Mouse (Mus musculus) forebrain, embryonic 14.5 days (tissue): ENCODE data around the gene Tprkb. TPM values are rescaled to one million over a fixed set of nuclear protein-coding genes. Genes with fewer than 3 reads are reported as not detected.
A peak's percentile ranks its signal among the peaks of the same experiment; 100 is the strongest.
"Not testable (repeated sequence)": the region's sequence is repeated elsewhere in the genome, so short reads cannot be mapped to it uniquely, and the experiment has no call there.

Experiments used
- ATAC-seq: fragments of 200-750 bp; cut with Nextera tagmentation; 2 replicates; pipeline ENCODE4 v1.8.0; 2017; ENCODE audit warnings: mild to moderate bottlenecking, moderate library complexity
- DNase-seq: peaks from one replicate; pipeline ENCODE4 v3.0.0-alpha.2; 2015; ENCODE audit warnings: low spot score
- H3K27ac ChIP-seq: fragments of 300-500 bp; sonication (generic); 2 replicates; pipeline ENCODE4 v1.5.1; 2014; ENCODE audit warnings: low read depth, mild to moderate bottlenecking, control low read depth, low read length, moderate library complexity
- H3K27me3 ChIP-seq: fragments of 300-500 bp; sonication (generic); replicated peaks from 2 replicates; pipeline ENCODE4 v1.6.1; 2014; ENCODE audit warnings: low read length, control low read depth, mixed read lengths; ENCODE audit not compliant: control insufficient read depth, insufficient read depth
- H3K36me3 ChIP-seq: fragments of 300-500 bp; sonication (generic); 2 replicates; pipeline ENCODE4 v1.6.1; 2014; ENCODE audit warnings: low read length, control low read depth; ENCODE audit not compliant: control insufficient read depth, insufficient read depth
- H3K4me1 ChIP-seq: fragments of 300-500 bp; sonication (generic); 2 replicates; pipeline ENCODE4 v1.6.1; 2014; ENCODE audit warnings: antibody characterized with exemption, low read length, control low read depth; ENCODE audit not compliant: control insufficient read depth, insufficient read depth
- H3K4me2 ChIP-seq: fragments of 300-500 bp; sonication (generic); 2 replicates; pipeline ENCODE4 v1.6.1; 2014; ENCODE audit warnings: mild to moderate bottlenecking, control low read depth, low read length
- H3K4me3 ChIP-seq: fragments of 300-500 bp; sonication (generic); 2 replicates; pipeline ENCODE4 v1.5.1; 2014; ENCODE audit warnings: low read depth, low read length, control low read depth
- H3K9ac ChIP-seq: fragments of 300-500 bp; sonication (generic); 2 replicates; pipeline ENCODE4 v1.6.1; 2014; ENCODE audit warnings: mild to moderate bottlenecking, low read length, control low read depth, moderate library complexity
- H3K9me3 ChIP-seq: fragments of 300-500 bp; sonication (generic); replicated peaks from 2 replicates; pipeline ENCODE4 v1.6.1; 2016; ENCODE audit warnings: low read length, control low read depth, mixed read lengths; ENCODE audit not compliant: control insufficient read depth
- WGBS: fragments of 180-500 bp; shearing (Covaris S2); extraction: QIAGEN DNeasy Blood & Tissue Kit; methylation state at CpG from one replicate; pipeline ENCODE4 v1.1.7; 2014; 5-methylcytosine and 5-hydroxymethylcytosine counted together
- polyA plus RNA-seq: library from polyadenylated mRNA; unstranded; fragments of >200 nt; fragmentation: Nextera tagmentation; extraction: Ambion mirVana; gene quantifications from 2 replicates; pipeline ENCODE4 v1.2.1, GENCODE M21; 2014

Gene Tprkb
- polyA plus RNA-seq, 1 experiment from 2014 or later = 34.6 TPM

DNA sequence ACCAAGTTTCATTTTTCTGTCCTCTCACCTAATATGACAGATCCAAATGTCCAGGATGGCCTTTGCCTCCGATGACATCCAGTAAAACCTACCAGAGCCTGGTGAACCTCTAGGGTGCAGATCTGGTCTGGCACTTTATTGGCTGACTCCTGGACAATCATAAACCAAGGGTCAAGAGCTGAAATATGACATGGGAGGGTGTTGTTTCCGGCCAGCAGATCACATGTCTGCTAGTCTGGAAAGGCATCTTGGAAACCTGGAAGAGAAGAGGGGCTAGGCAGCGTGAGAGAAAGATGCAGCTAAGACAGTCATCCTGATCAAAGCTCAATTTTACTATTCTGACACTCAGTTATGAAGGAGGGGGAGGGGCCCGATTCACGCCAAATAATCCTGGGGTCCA lies 42.7 kb upstream of the Tprkb start, which contains the start of gene Nat8f2:
Gene Nat8f2 (minus strand): TSS at position 153 of the 400 bp plus-strand sequence.
- ATAC-seq, H3K36me3 ChIP-seq, H3K9me3 ChIP-seq, H3K27ac ChIP-seq, H3K4me2 ChIP-seq, H3K4me1 ChIP-seq, H3K27me3 ChIP-seq, H3K9ac ChIP-seq, H3K4me3 ChIP-seq, DNase-seq: not testable (repeated sequence)
- 89% methylated on average over 5 of the region's 5 CpGs for WGBS

GRCm38 (mm10) chr6:85883246-85883645 lies 28.4 kb upstream of the Tprkb start:
- H3K4me1 ChIP-seq, H3K27ac ChIP-seq, ATAC-seq, H3K9ac ChIP-seq, DNase-seq, H3K36me3 ChIP-seq, H3K4me2 ChIP-seq, H3K4me3 ChIP-seq, H3K27me3 ChIP-seq: not testable (repeated sequence)
- H3K9me3 ChIP-seq = 0 out of 2 replicates have a peak, but pooled peaks cover 12% of the 10 kb centered on the region
- 94% methylated on average over 9 of the region's 9 CpGs for WGBS

- Histone ChIP-seq H3K27ac (no peak overlapping the region), H3K27me3 (no peaks in the 10 kb centered on the region), H3K4me2 (no peak overlapping the region), H3K36me3 (no peaks in the 10 kb centered on the region), H3K9me3 (0 out of 2 replicates have a peak, but pooled peaks cover 12% of the 10 kb centered on the region), H3K4me3 (no peak overlapping the region), H3K9ac (no peak overlapping the region), H3K4me1 (no peaks in the 10 kb centered on the region)
- ATAC-seq = no peak
- WGBS = 92% methylated on average over 1 of the region's 1 CpGs
- DNase-seq = no peak
Measured at GRCm38 (mm10) chr6:85884311-85884710, 27.4 kb upstream of the Tprkb start.

GRCm38 (mm10) chr6:85888961-85889360 lies 22.7 kb upstream of the Tprkb start:
- DNase-seq = no peak
- Histone ChIP-seq H3K27ac (no peak overlapping the region), H3K36me3 (no peaks in the 10 kb centered on the region), H3K4me1 (no peaks in the 10 kb centered on the region), H3K9ac (no peak overlapping the region), H3K27me3 (no peaks in the 10 kb centered on the region), H3K4me3 (no peak overlapping the region), H3K9me3 (0 out of 2 replicates have a peak, but pooled peaks cover 3% of the 10 kb centered on the region), H3K4me2 (no peak overlapping the region)
- no peak for ATAC-seq
- WGBS = 82% methylated on average over 2 of the region's 2 CpGs

DNA sequence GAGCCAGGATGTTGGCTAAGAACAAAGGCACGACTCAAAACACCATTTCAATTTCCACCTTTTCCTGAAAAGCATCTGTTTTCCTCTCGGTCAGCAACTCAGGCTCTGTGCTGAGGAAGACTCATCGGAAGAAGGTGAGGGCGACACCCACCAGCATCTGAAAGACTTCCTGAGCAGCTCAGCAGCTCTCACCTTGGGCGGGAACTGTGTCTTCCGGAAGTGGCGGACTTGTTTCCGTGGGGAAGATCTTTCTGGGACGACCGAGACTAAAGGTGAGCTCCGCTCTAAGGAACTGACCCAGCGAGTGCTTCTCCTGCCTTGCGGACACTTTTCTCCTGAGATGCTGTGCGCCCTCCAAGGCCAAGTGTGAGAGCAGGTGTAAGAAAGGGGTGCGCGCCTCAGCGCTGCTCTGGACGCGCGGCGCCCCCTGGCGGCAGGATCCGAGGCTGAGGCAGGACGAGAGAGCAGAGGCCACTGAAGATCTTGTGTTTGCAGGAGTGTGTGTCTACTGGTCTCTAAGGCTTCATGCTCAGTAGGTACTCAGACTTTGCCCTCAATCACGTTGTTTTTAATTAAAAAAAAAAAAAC lies 16.5 kb upstream of the Tprkb start:
- H3K4me1 ChIP-seq, H3K9me3 ChIP-seq, ATAC-seq, H3K27me3 ChIP-seq, H3K4me2 ChIP-seq, H3K27ac ChIP-seq, H3K9ac ChIP-seq, H3K4me3 ChIP-seq, H3K36me3 ChIP-seq, DNase-seq: not testable (repeated sequence)
- WGBS = 77% methylated on average over 25 of the region's 25 CpGs

GRCm38 (mm10) chr6:85898596-85899475 lies 12.8 kb upstream of the Tprkb start:
- not testable (repeated sequence) for H3K27ac ChIP-seq, H3K4me1 ChIP-seq, H3K36me3 ChIP-seq, H3K27me3 ChIP-seq, H3K4me3 ChIP-seq, H3K9me3 ChIP-seq, H3K9ac ChIP-seq, ATAC-seq, DNase-seq, H3K4me2 ChIP-seq
- WGBS = 87% methylated on average over 7 of the region's 8 CpGs

GRCm38 (mm10) chr6:85902303-85902702 lies 9.4 kb upstream of the Tprkb start:
- no peak overlapping the region for H3K9ac ChIP-seq
- no peaks in the 10 kb centered on the region for H3K36me3 ChIP-seq
- H3K4me1 ChIP-seq = no peaks in the 10 kb centered on the region
- ATAC-seq = no peak
- no peak for DNase-seq
- H3K9me3 ChIP-seq = no peaks in the 10 kb centered on the region
- no peak overlapping the region for H3K4me3 ChIP-seq
- 93% methylated on average over 2 of the region's 2 CpGs for WGBS
- H3K27ac ChIP-seq = no peak overlapping the region
- H3K4me2 ChIP-seq = no peak overlapping the region
- no peaks in the 10 kb centered on the region for H3K27me3 ChIP-seq

DNA sequence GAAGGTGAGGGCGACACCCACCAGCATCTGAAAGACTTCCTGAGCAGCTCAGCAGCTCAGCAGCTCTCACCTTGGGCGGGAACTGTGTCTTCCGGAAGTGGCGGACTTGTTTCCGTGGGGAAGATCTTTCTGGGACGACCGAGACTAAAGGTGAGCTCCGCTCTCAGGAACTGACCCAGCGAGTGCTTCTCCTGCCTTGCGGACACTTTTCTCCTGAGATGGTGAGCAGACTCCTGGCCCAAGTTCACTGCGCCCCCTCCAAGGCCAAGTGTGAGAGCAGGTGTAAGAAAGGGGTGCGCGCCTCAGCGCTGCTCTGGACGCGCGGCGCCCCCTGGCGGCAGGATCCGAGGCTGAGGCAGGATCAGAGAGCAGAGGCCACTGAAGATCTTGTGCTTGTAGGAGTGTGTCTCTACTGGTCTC lies 7.0 kb upstream of the Tprkb start, which contains the start of gene Nat8f4:
Gene Nat8f4 (minus strand): TSS at position 243 of the 420 bp plus-strand sequence.
- DNase-seq (peak; percentile 37), ATAC-seq (peak; percentile 87)
- not testable (repeated sequence) for H3K9me3 ChIP-seq, H3K4me1 ChIP-seq, H3K27ac ChIP-seq, H3K36me3 ChIP-seq, H3K27me3 ChIP-seq
- Histone ChIP-seq H3K4me2 (peak within 1 kb of the TSS; percentile 43), H3K9ac (0 out of 2 replicates have a peak within 1 kb of the TSS, but pooled peaks have one; percentile 25), H3K4me3 (peak within 1 kb of the TSS; percentile 19)
- 14% methylated on average over 20 of the region's 20 CpGs for WGBS

DNA sequence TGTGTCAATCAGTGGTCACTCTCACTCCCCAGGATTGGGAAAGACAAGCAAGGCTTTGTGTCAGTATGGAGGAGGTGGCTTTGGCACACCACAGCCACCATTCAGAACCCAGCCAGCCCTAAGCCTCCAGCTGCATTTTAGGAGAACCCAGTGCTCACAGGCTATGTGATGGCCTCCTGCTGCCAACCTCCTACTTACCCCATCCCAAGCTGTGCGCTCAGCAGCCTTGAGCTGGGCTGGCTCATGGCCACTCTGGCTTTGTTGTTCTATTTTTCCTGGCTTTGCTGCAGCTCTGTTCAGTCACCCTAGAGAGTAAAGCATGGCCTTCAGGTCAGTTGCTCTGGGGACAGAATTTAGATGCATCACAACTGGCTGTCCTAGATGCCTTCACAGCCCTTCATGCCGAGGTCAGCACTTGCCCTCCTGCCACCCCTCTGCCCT lies 4.7 kb upstream of the Tprkb start:
- 77% methylated on average over 2 of the region's 2 CpGs for WGBS
- H3K4me1 ChIP-seq, DNase-seq, ATAC-seq, H3K9me3 ChIP-seq, H3K27me3 ChIP-seq, H3K4me3 ChIP-seq, H3K27ac ChIP-seq, H3K9ac ChIP-seq, H3K36me3 ChIP-seq, H3K4me2 ChIP-seq: not testable (repeated sequence)
